Mouse (Mus musculus): ENCODE data around the gene BC030867. TPM values are rescaled to one million over a fixed set of nuclear protein-coding genes. Genes with fewer than 3 reads are reported as not detected.

The BC030867 gene
- total RNA-seq, 2 experiments from 2014 or later: 8.6 to 26.7 TPM

DNA sequence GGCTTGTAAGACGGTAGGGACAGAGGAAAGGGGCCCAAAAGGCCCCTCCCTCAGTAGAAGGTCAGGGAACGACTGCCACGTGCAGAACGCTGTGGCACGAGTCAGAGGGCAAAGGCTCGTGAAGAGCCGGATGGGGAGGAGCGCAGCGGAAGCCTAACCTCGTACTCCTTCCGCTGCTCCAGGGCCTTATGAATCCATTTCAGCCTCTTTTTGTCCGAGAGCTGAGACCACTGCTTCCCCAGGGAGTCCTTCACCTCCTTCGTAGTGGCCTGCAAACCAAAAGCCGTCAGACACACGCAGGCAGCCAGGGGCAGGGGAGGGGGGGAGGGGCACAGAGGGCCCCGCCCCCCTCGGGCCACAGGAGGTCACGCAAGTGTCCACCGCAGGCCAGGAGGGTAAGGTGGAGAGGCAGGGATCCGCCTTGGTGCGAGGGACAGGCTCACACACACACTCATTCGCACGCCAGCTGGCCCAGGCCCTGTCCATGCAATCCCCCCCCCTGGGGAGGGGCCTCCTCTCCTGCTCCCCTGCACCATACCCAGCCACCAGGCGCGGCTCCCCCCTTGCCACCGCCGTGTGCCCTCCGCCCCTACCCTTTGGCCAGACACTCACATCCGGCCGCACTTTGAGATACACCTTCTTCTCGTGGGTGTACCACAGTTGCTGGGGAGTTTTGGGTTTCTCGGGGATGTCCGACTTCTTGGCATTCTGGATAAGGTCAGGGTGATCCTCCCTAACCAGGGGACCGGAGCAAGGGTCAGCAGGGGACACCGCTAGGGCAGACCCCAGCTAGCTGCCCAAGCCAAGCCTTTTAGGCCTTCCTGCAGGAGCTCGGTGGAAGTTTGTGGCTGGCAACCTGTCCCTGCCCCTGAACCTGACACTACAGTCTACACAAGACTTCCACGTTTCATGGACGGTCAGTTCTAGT, 62.4 kb downstream of the BC030867 start:
- no peak for ATAC-seq (replicated peaks; ENCODE audit: poor library complexity, severe bottlenecking)

DNA sequence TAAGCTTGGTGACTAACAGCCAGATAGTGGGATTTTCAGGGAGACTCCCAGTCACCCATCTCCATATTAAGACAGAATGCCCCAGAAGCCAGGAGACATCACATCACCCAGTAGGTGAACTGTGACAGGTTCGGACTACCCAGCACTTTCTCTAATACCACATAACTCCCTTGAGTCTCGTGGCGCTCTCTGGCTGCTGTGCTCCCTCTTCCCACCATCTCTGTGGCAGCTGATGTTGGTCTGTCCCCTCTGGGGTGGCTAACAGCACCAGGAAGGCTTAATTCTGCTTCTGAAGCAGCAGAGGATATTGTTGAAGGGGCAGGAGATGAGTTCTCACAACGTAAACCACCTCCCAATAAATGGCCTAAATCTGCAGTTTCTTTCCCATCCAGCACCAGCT, 63.3 kb downstream of the BC030867 start:
- no peak for ATAC-seq (replicated peaks; ENCODE audit: poor library complexity, severe bottlenecking)

DNA sequence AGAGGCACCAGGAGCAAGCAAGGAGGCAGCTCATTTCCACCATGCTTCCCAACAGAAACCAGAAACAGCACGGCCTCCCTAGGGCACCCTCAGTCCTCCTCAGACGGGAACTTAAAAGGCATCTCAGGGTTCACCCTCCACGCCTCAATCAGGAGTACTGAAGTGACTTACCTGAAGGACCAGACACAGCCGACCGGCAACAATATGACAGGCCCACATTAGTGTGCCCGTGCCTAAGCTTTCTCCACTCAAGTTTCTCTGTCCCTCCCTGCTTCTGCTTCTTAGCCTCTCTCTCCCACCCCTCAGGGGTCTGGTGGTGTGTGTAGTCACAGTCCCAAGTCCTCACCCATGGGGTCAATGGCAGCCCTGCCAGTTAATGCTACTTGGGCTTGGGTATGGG, 63.9 kb downstream of the BC030867 start:
- ATAC-seq (replicated peaks; ENCODE audit: poor library complexity, severe bottlenecking): no peak

DNA sequence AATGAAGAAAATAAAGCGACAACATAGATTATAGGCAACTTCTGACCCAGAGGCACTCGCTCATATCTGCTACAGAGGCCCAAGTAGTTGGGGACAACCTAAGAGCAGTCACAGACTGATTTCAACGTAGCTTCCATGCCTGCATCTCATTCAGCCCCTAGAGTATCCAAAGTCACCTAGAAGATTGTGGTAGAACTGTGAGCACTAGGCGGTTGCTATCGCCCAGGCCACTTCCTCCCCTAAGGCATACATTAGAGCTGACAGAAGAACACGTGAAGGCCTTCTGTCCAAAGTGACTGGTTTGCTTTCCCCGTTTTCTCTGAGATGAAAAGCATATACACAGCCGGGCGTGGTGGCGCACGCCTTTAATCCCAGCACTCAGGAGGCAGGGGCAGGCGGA, 65.6 kb downstream of the BC030867 start:
- no peak for ATAC-seq (replicated peaks; ENCODE audit: poor library complexity, severe bottlenecking)

Other genes with a start within 250 kb of the BC030867 start
- not detected in 2 replicates for gene Mpp3, start 220.4 kb upstream of the BC030867 start, total RNA-seq (2014; fragmentation: Nextera tagmentation)
- not detected in 2 replicates for gene Mpp3, start 220.4 kb upstream of the BC030867 start, total RNA-seq (2017)
- gene Cd300lg, start 207.4 kb upstream of the BC030867 start, total RNA-seq (2014; fragmentation: Nextera tagmentation): 0.26 and 1.1 TPM in 2 replicates
- 0.36 and 2.0 TPM in 2 replicates for gene Cd300lg, start 207.4 kb upstream of the BC030867 start, total RNA-seq (2017)
- not detected in 2 replicates for gene Mpp2, start 160.4 kb upstream of the BC030867 start, total RNA-seq (2014; fragmentation: Nextera tagmentation)
- 0.04 TPM in 1 of 2 replicates, not detected in the other for gene Mpp2, start 160.4 kb upstream of the BC030867 start, total RNA-seq (2017)
- gene Ppy, start 147.6 kb upstream of the BC030867 start, total RNA-seq (2014; fragmentation: Nextera tagmentation): not detected in 2 replicates
- not detected in 2 replicates for gene Ppy, start 147.6 kb upstream of the BC030867 start, total RNA-seq (2017)
- gene Pyy, start 141.1 kb upstream of the BC030867 start, total RNA-seq (2014; fragmentation: Nextera tagmentation): not detected in 2 replicates
- not detected in 2 replicates for gene Pyy, start 141.1 kb upstream of the BC030867 start, total RNA-seq (2017)
- not detected in 2 replicates for gene Nags, start 103.4 kb upstream of the BC030867 start, total RNA-seq (2014; fragmentation: Nextera tagmentation)
- gene Nags, start 103.4 kb upstream of the BC030867 start, total RNA-seq (2017): 0.04 TPM in 1 of 2 replicates, not detected in the other
- 11.8 and 19.4 TPM in 2 replicates for gene Tmem101, start 92.5 kb upstream of the BC030867 start, total RNA-seq (2014; fragmentation: Nextera tagmentation)
- gene Tmem101, start 92.5 kb upstream of the BC030867 start, total RNA-seq (2017): 14.8 and 32.0 TPM in 2 replicates
- gene Lsm12, start 63.6 kb upstream of the BC030867 start, total RNA-seq (2014; fragmentation: Nextera tagmentation): 109 and 123 TPM in 2 replicates
- gene Lsm12, start 63.6 kb upstream of the BC030867 start, total RNA-seq (2017): 67.6 and 77.7 TPM in 2 replicates
- gene G6pc3, start 59.3 kb upstream of the BC030867 start, total RNA-seq (2014; fragmentation: Nextera tagmentation): 144 TPM in 2 replicates
- 61.1 and 61.6 TPM in 2 replicates for gene G6pc3, start 59.3 kb upstream of the BC030867 start, total RNA-seq (2017)
- gene Hdac5, start 18.7 kb upstream of the BC030867 start, total RNA-seq (2014; fragmentation: Nextera tagmentation): 28.5 and 33.5 TPM in 2 replicates
- 15.8 and 26.3 TPM in 2 replicates for gene Hdac5, start 18.7 kb upstream of the BC030867 start, total RNA-seq (2017)
- 1.1 and 3.4 TPM in 2 replicates for gene Asb16, start 19.9 kb downstream of the BC030867 start, total RNA-seq (2014; fragmentation: Nextera tagmentation)
- 0.17 and 0.31 TPM in 2 replicates for gene Asb16, start 19.9 kb downstream of the BC030867 start, total RNA-seq (2017)
- gene Tmub2, start 36.0 kb downstream of the BC030867 start, total RNA-seq (2014; fragmentation: Nextera tagmentation): 22.7 and 34.6 TPM in 2 replicates
- 17.2 and 32.6 TPM in 2 replicates for gene Tmub2, start 36.0 kb downstream of the BC030867 start, total RNA-seq (2017)
- gene Atxn7l3, start 47.7 kb downstream of the BC030867 start, total RNA-seq (2014; fragmentation: Nextera tagmentation): 20.0 and 28.7 TPM in 2 replicates
- 20.0 and 27.1 TPM in 2 replicates for gene Atxn7l3, start 47.7 kb downstream of the BC030867 start, total RNA-seq (2017)
- gene Ubtf, start 70.9 kb downstream of the BC030867 start, total RNA-seq (2014; fragmentation: Nextera tagmentation): 56.3 and 73.8 TPM in 2 replicates
- gene Ubtf, start 70.9 kb downstream of the BC030867 start, total RNA-seq (2017): 148 and 164 TPM in 2 replicates
- not detected in 2 replicates for gene Slc4a1, start 117.3 kb downstream of the BC030867 start, total RNA-seq (2014; fragmentation: Nextera tagmentation)
- gene Slc4a1, start 117.3 kb downstream of the BC030867 start, total RNA-seq (2017): under 0.01 and 1.6 TPM in 2 replicates
- not detected in 2 replicates for gene Rundc3a, start 144.5 kb downstream of the BC030867 start, total RNA-seq (2014; fragmentation: Nextera tagmentation)
- not detected in 2 replicates for gene Rundc3a, start 144.5 kb downstream of the BC030867 start, total RNA-seq (2017)
- gene Slc25a39, start 159.1 kb downstream of the BC030867 start, total RNA-seq (2014; fragmentation: Nextera tagmentation): 99.0 and 163 TPM in 2 replicates
- gene Slc25a39, start 159.1 kb downstream of the BC030867 start, total RNA-seq (2017): 51.4 and 53.9 TPM in 2 replicates
- 110 and 152 TPM in 2 replicates for gene Grn, start 181.4 kb downstream of the BC030867 start, total RNA-seq (2014; fragmentation: Nextera tagmentation)
- 38.6 and 48.3 TPM in 2 replicates for gene Grn, start 181.4 kb downstream of the BC030867 start, total RNA-seq (2017)
- not detected in 2 replicates for gene Fam171a2, start 198.8 kb downstream of the BC030867 start, total RNA-seq (2014; fragmentation: Nextera tagmentation)
- not detected in 2 replicates for gene Fam171a2, start 198.8 kb downstream of the BC030867 start, total RNA-seq (2017)
- gene Itga2b, start 221.2 kb downstream of the BC030867 start, total RNA-seq (2014; fragmentation: Nextera tagmentation): 12.4 and 17.1 TPM in 2 replicates
- 14.4 and 14.7 TPM in 2 replicates for gene Itga2b, start 221.2 kb downstream of the BC030867 start, total RNA-seq (2017)